Mouse (Mus musculus) forebrain, embryonic 14.5 days (tissue): ENCODE measurements at regions not wholly inside any gene's neighbourhood (a gene's known extent, or its start where the extent isn't known, plus 50 kb on each side); places are given as distances from the start of the nearest gene placed in this dataset.

Experiments
- ATAC-seq: fragments of 200-750 bp; cut with Nextera tagmentation; 2 replicates; pipeline ENCODE4 v1.8.0; 2017; ENCODE audit warnings: mild to moderate bottlenecking, moderate library complexity
- DNase-seq: peaks from one replicate; pipeline ENCODE4 v3.0.0-alpha.2; 2015; ENCODE audit warnings: low spot score
- H3K27ac ChIP-seq: fragments of 300-500 bp; sonication (generic); 2 replicates; pipeline ENCODE4 v1.5.1; 2014; ENCODE audit warnings: low read depth, mild to moderate bottlenecking, control low read depth, low read length, moderate library complexity
- H3K27me3 ChIP-seq: fragments of 300-500 bp; sonication (generic); replicated peaks from 2 replicates; pipeline ENCODE4 v1.6.1; 2014; ENCODE audit warnings: low read length, control low read depth, mixed read lengths; ENCODE audit not compliant: control insufficient read depth, insufficient read depth
- H3K36me3 ChIP-seq: fragments of 300-500 bp; sonication (generic); 2 replicates; pipeline ENCODE4 v1.6.1; 2014; ENCODE audit warnings: low read length, control low read depth; ENCODE audit not compliant: control insufficient read depth, insufficient read depth
- H3K4me1 ChIP-seq: fragments of 300-500 bp; sonication (generic); 2 replicates; pipeline ENCODE4 v1.6.1; 2014; ENCODE audit warnings: antibody characterized with exemption, low read length, control low read depth; ENCODE audit not compliant: control insufficient read depth, insufficient read depth
- H3K4me2 ChIP-seq: fragments of 300-500 bp; sonication (generic); 2 replicates; pipeline ENCODE4 v1.6.1; 2014; ENCODE audit warnings: mild to moderate bottlenecking, control low read depth, low read length
- H3K4me3 ChIP-seq: fragments of 300-500 bp; sonication (generic); 2 replicates; pipeline ENCODE4 v1.5.1; 2014; ENCODE audit warnings: low read depth, low read length, control low read depth
- H3K9ac ChIP-seq: fragments of 300-500 bp; sonication (generic); 2 replicates; pipeline ENCODE4 v1.6.1; 2014; ENCODE audit warnings: mild to moderate bottlenecking, low read length, control low read depth, moderate library complexity
- H3K9me3 ChIP-seq: fragments of 300-500 bp; sonication (generic); replicated peaks from 2 replicates; pipeline ENCODE4 v1.6.1; 2016; ENCODE audit warnings: low read length, control low read depth, mixed read lengths; ENCODE audit not compliant: control insufficient read depth
- WGBS: fragments of 180-500 bp; shearing (Covaris S2); extraction: QIAGEN DNeasy Blood & Tissue Kit; methylation state at CpG from one replicate; pipeline ENCODE4 v1.1.7; 2014; 5-methylcytosine and 5-hydroxymethylcytosine counted together

DNA sequence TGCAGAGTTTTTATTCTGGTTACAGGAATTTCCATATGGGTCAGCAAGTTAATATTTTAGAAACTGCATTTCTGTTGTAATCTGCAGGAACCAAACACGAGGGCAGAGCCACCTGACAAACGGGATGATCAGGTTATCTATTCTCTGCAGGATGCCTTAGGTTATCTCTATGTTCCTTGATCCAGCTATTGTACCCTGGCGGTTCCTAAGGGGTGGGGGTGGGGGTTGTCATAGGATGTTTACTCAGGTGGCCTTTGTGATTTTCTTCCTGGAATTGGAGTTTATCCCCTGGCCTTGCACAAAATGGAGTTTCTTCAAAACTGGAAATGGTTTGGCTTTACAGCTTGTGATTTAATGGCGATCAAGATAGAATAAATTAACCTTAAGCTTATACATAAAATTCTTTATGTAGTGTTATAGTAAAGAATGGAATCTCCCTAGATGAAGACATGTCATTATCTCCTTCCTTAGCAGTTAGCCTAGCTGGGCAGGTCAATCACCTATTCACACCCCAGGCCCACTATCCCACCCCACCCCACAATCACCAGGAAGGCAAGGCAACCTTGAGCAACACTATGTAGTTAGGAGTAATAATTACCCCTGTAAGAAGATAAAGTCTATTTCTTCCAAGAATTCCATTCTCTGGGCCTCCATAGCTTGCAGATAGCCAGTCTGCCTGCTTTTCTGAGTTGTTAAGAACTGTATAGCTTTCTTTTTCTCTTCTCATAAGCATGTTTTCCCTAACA, 192.3 kb upstream of the B430218F22Rik start:
- H3K4me3 ChIP-seq: no peak overlapping the region
- H3K27ac ChIP-seq: no peak overlapping the region
- H3K36me3 ChIP-seq: no peaks in the 10 kb centered on the region
- no peaks in the 10 kb centered on the region for H3K4me1 ChIP-seq
- DNase-seq: no peak
- H3K27me3 ChIP-seq: no peaks in the 10 kb centered on the region
- H3K9ac ChIP-seq: no peak overlapping the region
- 65% methylated on average over 4 of the region's 4 CpGs for WGBS
- H3K9me3 ChIP-seq: no peaks in the 10 kb centered on the region
- no peak for ATAC-seq
- H3K4me2 ChIP-seq: no peak overlapping the region

GRCm38 (mm10) chr13:118208146-118208545, 178.3 kb upstream of the B430218F22Rik start:
- no peak overlapping the region for H3K9ac ChIP-seq
- H3K27me3 ChIP-seq: no peaks in the 10 kb centered on the region
- no peaks in the 10 kb centered on the region for H3K4me1 ChIP-seq
- ATAC-seq: no peak
- H3K9me3 ChIP-seq: no peaks in the 10 kb centered on the region
- no peaks in the 10 kb centered on the region for H3K36me3 ChIP-seq
- no peak overlapping the region for H3K4me3 ChIP-seq
- DNase-seq: no peak
- no peak overlapping the region for H3K27ac ChIP-seq
- no peak overlapping the region for H3K4me2 ChIP-seq

DNA sequence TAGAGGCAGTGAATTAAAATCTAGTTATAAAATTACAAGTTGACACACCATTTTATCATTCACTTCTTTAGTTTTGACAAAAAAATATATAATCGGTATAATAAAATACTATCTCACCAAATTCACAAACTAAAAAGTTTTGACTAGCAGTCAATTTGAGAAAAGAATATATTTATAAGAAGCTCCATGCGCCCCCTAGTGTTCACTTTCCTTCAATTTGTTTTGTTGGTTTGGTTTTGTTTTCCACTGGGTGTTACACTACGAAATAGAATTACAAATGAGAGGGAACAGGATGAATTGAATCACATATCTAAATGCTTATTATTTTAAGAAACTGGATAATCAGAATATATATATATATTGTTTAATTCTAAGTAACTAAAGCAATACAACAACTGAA, 159.1 kb upstream of the B430218F22Rik start:
- WGBS: 31% methylated on average over 3 of the region's 3 CpGs
- peak; percentile 77 for DNase-seq
- no peaks in the 10 kb centered on the region for H3K27me3 ChIP-seq

DNA sequence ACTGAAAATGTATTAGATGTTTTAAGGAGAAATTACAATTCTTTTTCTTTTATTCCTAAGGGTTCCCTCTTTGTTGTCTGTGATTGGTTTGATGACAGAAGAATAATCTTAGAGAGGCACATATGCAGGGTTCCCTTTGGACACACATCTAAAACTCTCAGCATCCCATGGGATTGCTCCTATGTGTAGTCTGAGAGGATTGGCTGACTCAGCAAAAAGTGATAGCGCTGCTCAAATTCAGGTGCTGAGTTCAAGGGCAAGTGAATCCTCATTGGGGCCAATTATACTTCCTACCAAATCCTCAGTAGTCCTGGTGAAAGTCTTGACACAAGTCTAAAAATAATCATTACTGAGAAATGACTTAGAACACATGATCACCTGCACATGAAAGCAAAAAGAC, 148.5 kb upstream of the B430218F22Rik start:
- Histone ChIP-seq H3K4me2 (no peak overlapping the region), H3K27me3 (no peaks in the 10 kb centered on the region), H3K4me1 (no peaks in the 10 kb centered on the region), H3K9ac (no peak overlapping the region), H3K36me3 (no peaks in the 10 kb centered on the region), H3K27ac (no peak overlapping the region), H3K9me3 (no peaks in the 10 kb centered on the region), H3K4me3 (no peak overlapping the region)
- ATAC-seq (no peak), DNase-seq (no peak)
- 94% methylated on average over 1 of the region's 1 CpGs for WGBS

More for the DNA sequence above, 159.1 kb upstream of the B430218F22Rik start:
- Histone ChIP-seq H3K4me1 (no peaks in the 10 kb centered on the region), H3K4me2 (no peak overlapping the region), H3K27ac (no peak overlapping the region), H3K36me3 (no peaks in the 10 kb centered on the region), H3K9me3 (no peaks in the 10 kb centered on the region), H3K4me3 (no peak overlapping the region), H3K9ac (no peak overlapping the region)
- ATAC-seq: no peak

DNA sequence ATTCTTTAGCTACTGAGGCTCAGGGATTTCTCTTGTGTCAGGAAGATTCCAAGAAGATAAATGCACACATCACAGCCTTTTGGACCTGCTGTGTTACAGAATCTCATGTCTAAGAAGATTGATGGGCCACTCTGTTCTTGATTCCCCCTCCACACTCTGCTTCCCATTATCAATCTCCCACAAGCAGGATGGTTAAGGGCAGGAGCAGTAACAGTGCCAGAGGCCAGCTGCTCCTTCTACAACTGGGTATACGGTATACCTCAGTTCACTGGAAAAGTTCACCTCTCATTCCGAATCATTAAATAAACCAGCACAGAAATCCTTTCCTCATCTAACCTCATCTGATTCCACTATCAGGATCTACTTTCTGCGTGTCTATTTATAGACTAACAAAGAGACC, 141.8 kb upstream of the B430218F22Rik start:
- no peaks in the 10 kb centered on the region for H3K27me3 ChIP-seq
- 84% methylated on average over 3 of the region's 3 CpGs for WGBS
- no peak overlapping the region for H3K27ac ChIP-seq
- H3K4me3 ChIP-seq: no peak overlapping the region
- H3K36me3 ChIP-seq: no peaks in the 10 kb centered on the region
- H3K9me3 ChIP-seq: no peaks in the 10 kb centered on the region
- DNase-seq: no peak
- no peak overlapping the region for H3K4me2 ChIP-seq
- no peak for ATAC-seq
- no peak overlapping the region for H3K9ac ChIP-seq
- no peaks in the 10 kb centered on the region for H3K4me1 ChIP-seq

DNA sequence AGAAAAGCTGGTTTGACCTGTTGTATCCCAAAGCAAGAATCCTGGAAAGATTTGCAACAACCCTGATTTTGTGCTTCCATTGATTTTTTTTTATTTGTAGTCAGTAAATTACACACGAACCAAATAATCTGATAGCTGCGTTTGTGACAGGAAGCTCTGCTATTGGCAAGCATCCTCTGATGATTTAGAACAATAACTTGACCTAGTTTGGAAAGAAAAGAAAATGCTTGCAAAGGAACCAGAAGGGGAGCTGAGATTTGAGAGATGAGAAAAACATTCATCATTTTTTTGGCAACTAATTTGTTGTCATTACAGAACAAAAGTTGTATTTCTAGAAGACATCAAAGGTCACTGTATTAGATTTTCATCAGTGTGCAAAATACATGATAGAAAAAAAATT, 140.9 kb upstream of the B430218F22Rik start:
- H3K4me1 ChIP-seq: no peaks in the 10 kb centered on the region
- H3K4me2 ChIP-seq: no peak overlapping the region
- H3K9me3 ChIP-seq: no peaks in the 10 kb centered on the region
- no peak overlapping the region for H3K27ac ChIP-seq
- no peaks in the 10 kb centered on the region for H3K27me3 ChIP-seq
- no peak overlapping the region for H3K4me3 ChIP-seq
- DNase-seq: no peak
- no peak overlapping the region for H3K9ac ChIP-seq
- ATAC-seq: no peak
- no peaks in the 10 kb centered on the region for H3K36me3 ChIP-seq
- 74% methylated on average over 2 of the region's 2 CpGs for WGBS

- Histone ChIP-seq H3K4me1 (no peaks in the 10 kb centered on the region), H3K9me3 (no peaks in the 10 kb centered on the region), H3K9ac (no peak overlapping the region), H3K36me3 (no peaks in the 10 kb centered on the region), H3K4me2 (no peak overlapping the region), H3K27ac (no peak overlapping the region), H3K4me3 (no peak overlapping the region), H3K27me3 (no peaks in the 10 kb centered on the region)
- DNase-seq (no peak), ATAC-seq (no peak)
- WGBS: 23% methylated on average over 4 of the region's 4 CpGs
These were observed 126.8 kb upstream of the B430218F22Rik start for GRCm38 (mm10) chr13:118259606-118260005.

GRCm38 (mm10) chr13:118262971-118263370, 123.5 kb upstream of the B430218F22Rik start:
- 36% methylated on average over 4 of the region's 4 CpGs for WGBS
- no peak overlapping the region for H3K27ac ChIP-seq
- no peaks in the 10 kb centered on the region for H3K36me3 ChIP-seq
- no peak overlapping the region for H3K4me2 ChIP-seq
- no peaks in the 10 kb centered on the region for H3K9me3 ChIP-seq
- no peak for ATAC-seq
- H3K4me1 ChIP-seq: no peaks in the 10 kb centered on the region
- no peak for DNase-seq
- H3K9ac ChIP-seq: no peak overlapping the region
- no peaks in the 10 kb centered on the region for H3K27me3 ChIP-seq
- H3K4me3 ChIP-seq: no peak overlapping the region

- DNase-seq (no peak), ATAC-seq (no peak)
- Histone ChIP-seq H3K27me3 (no peaks in the 10 kb centered on the region), H3K4me2 (no peak overlapping the region), H3K4me1 (no peaks in the 10 kb centered on the region), H3K9me3 (no peaks in the 10 kb centered on the region), H3K4me3 (no peak overlapping the region), H3K27ac (no peak overlapping the region), H3K9ac (no peak overlapping the region), H3K36me3 (no peaks in the 10 kb centered on the region)
- 74% methylated on average over 8 of the region's 8 CpGs for WGBS
These were observed 120.5 kb upstream of the B430218F22Rik start for GRCm38 (mm10) chr13:118265763-118266520.
